Mouse (Mus musculus) forebrain, embryonic 14.5 days (tissue): ENCODE measurements around the gene Arpin. TPM values are rescaled to one million over a fixed set of nuclear protein-coding genes. Genes with fewer than 3 reads are reported as not detected.
A peak's percentile ranks its signal among the peaks of the same experiment; 100 is the strongest.

Experiments
- ATAC-seq: fragments of 200-750 bp; cut with Nextera tagmentation; 2 replicates; pipeline ENCODE4 v1.8.0; 2017; ENCODE audit warnings: mild to moderate bottlenecking, moderate library complexity
- DNase-seq: peaks from one replicate; pipeline ENCODE4 v3.0.0-alpha.2; 2015; ENCODE audit warnings: low spot score
- H3K27ac ChIP-seq: fragments of 300-500 bp; sonication (generic); 2 replicates; pipeline ENCODE4 v1.5.1; 2014; ENCODE audit warnings: low read depth, mild to moderate bottlenecking, control low read depth, low read length, moderate library complexity
- H3K27me3 ChIP-seq: fragments of 300-500 bp; sonication (generic); replicated peaks from 2 replicates; pipeline ENCODE4 v1.6.1; 2014; ENCODE audit warnings: low read length, control low read depth, mixed read lengths; ENCODE audit not compliant: control insufficient read depth, insufficient read depth
- H3K36me3 ChIP-seq: fragments of 300-500 bp; sonication (generic); 2 replicates; pipeline ENCODE4 v1.6.1; 2014; ENCODE audit warnings: low read length, control low read depth; ENCODE audit not compliant: control insufficient read depth, insufficient read depth
- H3K4me1 ChIP-seq: fragments of 300-500 bp; sonication (generic); 2 replicates; pipeline ENCODE4 v1.6.1; 2014; ENCODE audit warnings: antibody characterized with exemption, low read length, control low read depth; ENCODE audit not compliant: control insufficient read depth, insufficient read depth
- H3K4me2 ChIP-seq: fragments of 300-500 bp; sonication (generic); 2 replicates; pipeline ENCODE4 v1.6.1; 2014; ENCODE audit warnings: mild to moderate bottlenecking, control low read depth, low read length
- H3K4me3 ChIP-seq: fragments of 300-500 bp; sonication (generic); 2 replicates; pipeline ENCODE4 v1.5.1; 2014; ENCODE audit warnings: low read depth, low read length, control low read depth
- H3K9ac ChIP-seq: fragments of 300-500 bp; sonication (generic); 2 replicates; pipeline ENCODE4 v1.6.1; 2014; ENCODE audit warnings: mild to moderate bottlenecking, low read length, control low read depth, moderate library complexity
- H3K9me3 ChIP-seq: fragments of 300-500 bp; sonication (generic); replicated peaks from 2 replicates; pipeline ENCODE4 v1.6.1; 2016; ENCODE audit warnings: low read length, control low read depth, mixed read lengths; ENCODE audit not compliant: control insufficient read depth
- WGBS: fragments of 180-500 bp; shearing (Covaris S2); extraction: QIAGEN DNeasy Blood & Tissue Kit; methylation state at CpG from one replicate; pipeline ENCODE4 v1.1.7; 2014; 5-methylcytosine and 5-hydroxymethylcytosine counted together
- polyA plus RNA-seq: library from polyadenylated mRNA; unstranded; fragments of >200 nt; fragmentation: Nextera tagmentation; extraction: Ambion mirVana; gene quantifications from 2 replicates; pipeline ENCODE4 v1.2.1, GENCODE M21; 2014

Gene Arpin
- polyA plus RNA-seq, 1 experiment from 2014 or later = 17.3 TPM

- Histone ChIP-seq H3K27ac (no peak overlapping the region), H3K27me3 (no peaks in the 10 kb centered on the region), H3K4me3 (no peak overlapping the region), H3K4me1 (no peaks in the 10 kb centered on the region), H3K4me2 (no peak overlapping the region), H3K9ac (no peak overlapping the region), H3K36me3 (no peaks in the 10 kb centered on the region), H3K9me3 (no peaks in the 10 kb centered on the region)
- WGBS = 93% methylated on average over 6 of the region's 6 CpGs
- no peak for ATAC-seq
- DNase-seq = no peak
Measured at GRCm38 (mm10) chr7:79950236-79950635, 15.1 kb upstream of the Arpin start.

- DNase-seq = peak; percentile 16
- H3K9me3 ChIP-seq = no peaks in the 10 kb centered on the region
- peaks cover 11% of the 10 kb centered on the region; the same call in 1 of the 2 replicates for H3K4me1 ChIP-seq
- no peak overlapping the region for H3K27ac ChIP-seq
- no peaks in the 10 kb centered on the region for H3K27me3 ChIP-seq
- WGBS = 14% methylated on average over 19 of the region's 19 CpGs
- peak; percentile 44; the same call in 1 of the 2 replicates for ATAC-seq
- peak overlapping the region; percentile 74 for H3K4me2 ChIP-seq
- H3K36me3 ChIP-seq = no peaks in the 10 kb centered on the region
- H3K9ac ChIP-seq = peak overlapping the region; percentile 76
- peak overlapping the region; percentile 43 for H3K4me3 ChIP-seq
Measured at GRCm38 (mm10) chr7:79935511-79936205, 499 bp upstream of the Arpin start.

- no peaks in the 10 kb centered on the region for H3K36me3 ChIP-seq
- ATAC-seq (peak; percentile 34; the same call in 1 of the 2 replicates), DNase-seq (peak; percentile 9)
- peak overlapping the region; percentile 74 for H3K4me2 ChIP-seq
- H3K4me3 ChIP-seq = peak overlapping the region; percentile 43
- 42% methylated on average over 5 of the region's 5 CpGs for whole genome bisulfite sequencing
- H3K9me3 ChIP-seq = no peaks in the 10 kb centered on the region
- no peak overlapping the region for H3K27ac ChIP-seq
- peaks cover 11% of the 10 kb centered on the region; the same call in 1 of the 2 replicates for H3K4me1 ChIP-seq
- peak overlapping the region; percentile 76 for H3K9ac ChIP-seq
- no peaks in the 10 kb centered on the region for H3K27me3 ChIP-seq
Measured at GRCm38 (mm10) chr7:79934461-79934860, 698 bp downstream of the Arpin start.

GRCm38 (mm10) chr7:79928516-79929052, 6.6 kb downstream of the Arpin start:
- Histone ChIP-seq H3K4me3 (no peak overlapping the region), H3K4me2 (no peak overlapping the region), H3K9ac (no peak overlapping the region), H3K27me3 (no peaks in the 10 kb centered on the region), H3K4me1 (no peaks in the 10 kb centered on the region), H3K9me3 (no peaks in the 10 kb centered on the region), H3K27ac (no peak overlapping the region), H3K36me3 (peaks cover 4% of the 10 kb centered on the region; the same call in 1 of the 2 replicates)
- no peak for DNase-seq
- ATAC-seq = no peak
- WGBS = 53% methylated on average over 2 of the region's 2 CpGs

- Histone ChIP-seq H3K27me3 (no peaks in the 10 kb centered on the region), H3K27ac (peak within 1 kb of the TSS; percentile 84), H3K36me3 (peaks cover 5% of the 10 kb centered on the region; the same call in 1 of the 2 replicates), H3K4me1 (peaks cover 5% of the 10 kb centered on the region; the same call in 1 of the 2 replicates), H3K4me3 (peak within 1 kb of the TSS; percentile 73), H3K4me2 (peak within 1 kb of the TSS; percentile 56), H3K9me3 (no peaks in the 10 kb centered on the region), H3K9ac (peak within 1 kb of the TSS; percentile 81)
- WGBS = under 1% methylated on average over 34 of the region's 34 CpGs
- ATAC-seq = peak; percentile 96
- peak; percentile 94 for DNase-seq
Measured at GRCm38 (mm10) chr7:79920344-79920983, 14.7 kb downstream of the Arpin start, which contains the start of gene Ap3s2. TSS of gene Ap3s2 (minus strand) at chr7:79920649.

GRCm38 (mm10) chr7:79914556-79914955, 20.6 kb downstream of the Arpin start:
- DNase-seq (peak; percentile 57), ATAC-seq (no peak)
- Histone ChIP-seq H3K4me2 (no peak overlapping the region), H3K9me3 (no peaks in the 10 kb centered on the region), H3K9ac (no peak overlapping the region), H3K27ac (no peak overlapping the region), H3K4me3 (no peak overlapping the region), H3K36me3 (peaks cover 46% of the 10 kb centered on the region), H3K4me1 (peaks cover 2% of the 10 kb centered on the region; the same call in 1 of the 2 replicates), H3K27me3 (no peaks in the 10 kb centered on the region)
- WGBS = 75% methylated on average over 3 of the region's 3 CpGs

GRCm38 (mm10) chr7:79907356-79907755, 27.8 kb downstream of the Arpin start:
- H3K4me2 ChIP-seq = no peak overlapping the region
- 76% methylated on average over 2 of the region's 2 CpGs for whole genome bisulfite sequencing
- no peak overlapping the region for H3K27ac ChIP-seq
- H3K4me3 ChIP-seq = no peak overlapping the region
- peaks cover 74% of the 10 kb centered on the region for H3K36me3 ChIP-seq
- H3K4me1 ChIP-seq = no peaks in the 10 kb centered on the region
- no peaks in the 10 kb centered on the region for H3K27me3 ChIP-seq
- no peaks in the 10 kb centered on the region for H3K9me3 ChIP-seq
- DNase-seq (no peak), ATAC-seq (no peak)
- H3K9ac ChIP-seq = no peak overlapping the region

GRCm38 (mm10) chr7:79906914-79907313, 28.2 kb downstream of the Arpin start:
- Histone ChIP-seq H3K27ac (no peak overlapping the region), H3K36me3 (peaks cover 78% of the 10 kb centered on the region), H3K27me3 (no peaks in the 10 kb centered on the region), H3K9ac (no peak overlapping the region), H3K4me2 (no peak overlapping the region), H3K9me3 (no peaks in the 10 kb centered on the region), H3K4me1 (no peaks in the 10 kb centered on the region), H3K4me3 (no peak overlapping the region)
- ATAC-seq = no peak
- WGBS = 87% methylated on average over 3 of the region's 3 CpGs
- DNase-seq = no peak
